ENCODE assay signal across 1 mouse cellular context in the genomic region with DNA sequence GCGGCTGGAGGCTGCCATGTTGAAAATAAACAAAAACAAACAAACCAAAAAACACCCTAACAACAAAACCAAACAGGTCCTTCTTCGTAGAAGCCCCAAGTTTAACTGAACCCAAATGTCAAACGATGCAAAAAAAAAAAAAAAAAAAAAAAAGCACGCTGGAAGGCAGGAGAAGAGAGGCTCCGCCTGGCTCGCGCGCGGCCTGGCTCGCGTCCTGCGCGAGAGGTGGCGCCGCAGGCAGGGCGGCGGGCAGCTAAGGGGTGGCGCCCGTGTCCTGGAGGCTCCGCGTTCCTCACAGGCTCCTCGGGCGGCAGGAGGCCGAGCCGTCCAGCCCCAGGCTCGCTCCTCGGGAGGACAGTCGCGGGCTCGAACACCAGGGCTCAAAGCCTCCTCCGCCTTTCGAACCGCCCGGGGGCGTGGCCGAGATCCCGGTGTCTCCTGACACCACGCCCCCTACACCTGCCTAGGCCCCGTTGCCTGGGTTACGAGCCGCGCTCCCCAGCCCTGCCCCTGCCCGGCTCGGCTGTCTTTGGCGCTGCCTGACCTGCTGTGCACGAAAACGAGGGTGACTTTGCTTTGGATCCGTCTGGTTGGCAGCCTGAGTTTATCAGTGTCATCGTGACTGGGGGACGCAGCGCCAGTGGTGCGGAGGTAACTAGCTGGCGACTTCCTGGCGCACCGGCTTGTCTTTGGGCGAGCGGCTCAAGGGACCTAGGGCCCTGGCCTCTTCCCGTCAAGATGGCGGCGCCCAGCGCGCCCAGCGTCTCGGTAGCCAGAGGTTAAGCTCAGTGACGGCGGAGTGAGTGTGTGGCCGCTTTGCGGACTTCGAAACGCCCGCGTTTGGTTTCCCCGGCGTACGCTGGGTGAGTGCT.
TF ChIP-seq lines count a peak whose summit lies in the region.

Gene Fars2 (plus strand): TSS at position 270 of the 872 bp plus-strand sequence.
Gene Lyrm4 (minus strand): TSS at position 384 of the 872 bp plus-strand sequence.

TF ChIP-seq in CH12.LX, 34 proteins besides CTCF, POLR2A, EP300 and RAD21 (continued from another document):
- TF ChIP-seq CHD2 (IDR thresholded peaks at IDR 0.05; ENCODE audit: low read length) (peak; percentile 64), PAX5 (IDR thresholded peaks at IDR 0.05; ENCODE audit: low read length) (no peak), USF2 (conservative IDR thresholded peaks at IDR 0.05; ENCODE audit: low read depth, low read length) (no peak), GABPA (IDR thresholded peaks at IDR 0.05; ENCODE audit: insufficient replicate concordance, low read depth, low read length) (no peak), MAZ (IDR thresholded peaks at IDR 0.05; ENCODE audit: low read depth, low read length) (peak; percentile 89), ELF1 (IDR thresholded peaks at IDR 0.05; ENCODE audit: low read depth, low read length) (peak; percentile 73), MXI1 (IDR thresholded peaks at IDR 0.05; ENCODE audit: low read depth, low read length) (peak; percentile 85), BHLHE40 (IDR thresholded peaks at IDR 0.05; ENCODE audit: low read depth, low read length) (peak; percentile 4; the same call in 1 of the 2 replicates), NELFE (IDR thresholded peaks at IDR 0.05; ENCODE audit: low read depth, low read length) (peak; percentile 67), ETS1 (conservative IDR thresholded peaks at IDR 0.05; ENCODE audit: low read depth, low read length) (no peak), IRF4 (IDR thresholded peaks at IDR 0.05; ENCODE audit: low read depth, low read length) (peak; percentile 16; the same call in 1 of the 2 replicates), MEF2A (IDR thresholded peaks at IDR 0.05; ENCODE audit: borderline replicate concordance, low read depth, low read length) (peak; percentile 13), MYC (IDR thresholded peaks at IDR 0.05; ENCODE audit: low read depth, low read length) (peak; percentile 74; the same call in 1 of the 2 replicates), CHD1 (IDR thresholded peaks at IDR 0.05; ENCODE audit: low read depth, low read length) (no peak), SIN3A (IDR thresholded peaks at IDR 0.05; ENCODE audit: low read length) (peak; percentile 75), HCFC1 (IDR thresholded peaks at IDR 0.05; ENCODE audit: low read depth, low read length) (peak; percentile 86), NRF1 (IDR thresholded peaks at IDR 0.05; ENCODE audit: low read depth, low read length) (peak; percentile 43), ZKSCAN1 (IDR thresholded peaks at IDR 0.05; ENCODE audit: borderline replicate concordance, low read depth, low read length) (no peak), JUND (conservative IDR thresholded peaks at IDR 0.05; ENCODE audit: low read depth, low read length) (no peak), MAX (IDR thresholded peaks at IDR 0.05; ENCODE audit: low read length) (peak; percentile 100), TCF12 (IDR thresholded peaks at IDR 0.05; ENCODE audit: low read depth, low read length) (peak; percentile 77; the same call in 1 of the 2 replicates), ZC3H11A (IDR thresholded peaks at IDR 0.05; ENCODE audit: low read depth, low read length) (no peak), MAFK (IDR thresholded peaks at IDR 0.05; ENCODE audit: insufficient replicate concordance, low read length) (0 out of 2 replicates have a peak, but pooled peaks have one; percentile 34), KAT2A (IDR thresholded peaks at IDR 0.05; ENCODE audit: insufficient replicate concordance, low read length) (peak; percentile 60; the same call in 1 of the 2 replicates), ZMIZ1 (IDR thresholded peaks at IDR 0.05; ENCODE audit: low read depth, low read length) (no peak)
TF ChIP-seq in CH12.LX: peak in this region for 20.
